Mouse (Mus musculus) limb, embryonic 11.5 days (tissue): ENCODE data around the gene Ugt1a7c. TPM values are rescaled to one million over a fixed set of nuclear protein-coding genes. Genes with fewer than 3 reads are reported as not detected.

Source experiments
- polyA plus RNA-seq: library from polyadenylated mRNA; unstranded; fragments of >200 nt; fragmentation: Nextera tagmentation; extraction: Ambion mirVana; gene quantifications from 2 replicates; pipeline ENCODE4 v1.2.1, GENCODE M21; 2014

Gene Ugt1a7c
- polyA plus RNA-seq, 1 experiment from 2014 or later: 0.79 TPM

Other genes with a start within 250 kb of the Ugt1a7c start
- 37.5 and 39.1 TPM in 2 replicates for gene Dgkd, start 241.8 kb upstream of the Ugt1a7c start, polyA plus RNA-seq
- 37.9 and 38.5 TPM in 2 replicates for gene Usp40, start 86.5 kb upstream of the Ugt1a7c start, polyA plus RNA-seq
- gene Ugt1a10, start 39.7 kb upstream of the Ugt1a7c start, polyA plus RNA-seq: not detected in 2 replicates
- not detected in 2 replicates for gene Ugt1a9, start 24.3 kb upstream of the Ugt1a7c start, polyA plus RNA-seq
- not detected in 2 replicates for gene Ugt1a8, start 7.2 kb upstream of the Ugt1a7c start, polyA plus RNA-seq
- gene Ugt1a6b, start 8.2 kb downstream of the Ugt1a7c start, polyA plus RNA-seq: not detected in 2 replicates
- 0.04 and 0.34 TPM in 2 replicates for gene Ugt1a6a, start 39.7 kb downstream of the Ugt1a7c start, polyA plus RNA-seq
- not detected in 2 replicates for gene Ugt1a5, start 71.0 kb downstream of the Ugt1a7c start, polyA plus RNA-seq
- gene Ugt1a2, start 105.5 kb downstream of the Ugt1a7c start, polyA plus RNA-seq: not detected in 2 replicates
- gene Dnajb3, start 110.7 kb downstream of the Ugt1a7c start, polyA plus RNA-seq: 10.7 and 12.8 TPM in 2 replicates
- gene Ugt1a1, start 116.9 kb downstream of the Ugt1a7c start, polyA plus RNA-seq: not detected in 2 replicates
- gene Mroh2a, start 131.9 kb downstream of the Ugt1a7c start, polyA plus RNA-seq: 1.6 and 1.9 TPM in 2 replicates
- 174 and 204 TPM in 2 replicates for gene Hjurp, start 182.6 kb downstream of the Ugt1a7c start, polyA plus RNA-seq
- not detected in 2 replicates for gene Trpm8, start 182.6 kb downstream of the Ugt1a7c start, polyA plus RNA-seq